Mouse (Mus musculus) neural tube, embryonic 11.5 days (tissue): ENCODE results near the gene Pnpla7. TPM values are rescaled to one million over a fixed set of nuclear protein-coding genes. Genes with fewer than 3 reads are reported as not detected.

Experiments used
- ATAC-seq: fragments of 200-750 bp; cut with Nextera tagmentation; 2 replicates; pipeline ENCODE4 v1.8.0; 2017; ENCODE audit warnings: moderate number of reproducible peaks, mild to moderate bottlenecking, moderate TSS enrichment, moderate library complexity; ENCODE audit not compliant: insufficient read depth, low FRiP score, low TSS enrichment
- DNase-seq: peaks from one replicate; pipeline ENCODE4 v3.0.0-alpha.2; 2015; ENCODE audit warnings: low spot score
- H3K27ac ChIP-seq: fragments of 300-500 bp; sonication (generic); 2 replicates; pipeline ENCODE4 v1.5.1; 2014; ENCODE audit warnings: low read depth, mild to moderate bottlenecking, low read length
- H3K27me3 ChIP-seq: fragments of 300-500 bp; sonication (generic); 2 replicates; pipeline ENCODE4 v1.6.1; 2014; ENCODE audit warnings: mild to moderate bottlenecking, low read length, mixed read lengths; ENCODE audit not compliant: control insufficient read depth, insufficient read depth
- H3K36me3 ChIP-seq: fragments of 300-500 bp; sonication (generic); 2 replicates; pipeline ENCODE4 v1.6.1; 2014; ENCODE audit warnings: mild to moderate bottlenecking, low read length, moderate library complexity, mixed read lengths; ENCODE audit not compliant: control insufficient read depth, insufficient read depth
- H3K4me1 ChIP-seq: fragments of 300-500 bp; sonication (generic); 2 replicates; pipeline ENCODE4 v1.6.1; 2014; ENCODE audit warnings: low read length, mixed read lengths; ENCODE audit not compliant: control insufficient read depth, insufficient read depth
- H3K4me2 ChIP-seq: fragments of 300-500 bp; sonication (generic); 2 replicates; pipeline ENCODE4 v1.6.1; 2014; ENCODE audit warnings: low read depth, mild to moderate bottlenecking, moderate library complexity
- H3K4me3 ChIP-seq: fragments of 300-500 bp; sonication (generic); 2 replicates; pipeline ENCODE4 v1.5.1; 2014; ENCODE audit warnings: low read depth, low read length
- H3K9ac ChIP-seq: fragments of 300-500 bp; sonication (generic); 2 replicates; pipeline ENCODE4 v1.6.1; 2014; ENCODE audit warnings: mild to moderate bottlenecking, low read length
- H3K9me3 ChIP-seq: fragments of 300-500 bp; sonication (generic); 2 replicates; pipeline ENCODE4 v1.6.1; 2016; ENCODE audit warnings: low read length; ENCODE audit not compliant: control insufficient read depth
- WGBS: fragments of 180-500 bp; shearing (Covaris S2); extraction: QIAGEN DNeasy Blood & Tissue Kit; methylation state at CpG from one replicate; pipeline ENCODE4 v1.1.7; 2014; 5-methylcytosine and 5-hydroxymethylcytosine counted together
- polyA plus RNA-seq: library from polyadenylated mRNA; unstranded; fragments of >200 nt; fragmentation: Nextera tagmentation; extraction: Ambion mirVana; gene quantifications from 2 replicates; pipeline ENCODE4 v1.2.1, GENCODE M21; 2014

Gene Pnpla7
- polyA plus RNA-seq, 1 experiment from 2014 or later: 4.3 TPM

DNA sequence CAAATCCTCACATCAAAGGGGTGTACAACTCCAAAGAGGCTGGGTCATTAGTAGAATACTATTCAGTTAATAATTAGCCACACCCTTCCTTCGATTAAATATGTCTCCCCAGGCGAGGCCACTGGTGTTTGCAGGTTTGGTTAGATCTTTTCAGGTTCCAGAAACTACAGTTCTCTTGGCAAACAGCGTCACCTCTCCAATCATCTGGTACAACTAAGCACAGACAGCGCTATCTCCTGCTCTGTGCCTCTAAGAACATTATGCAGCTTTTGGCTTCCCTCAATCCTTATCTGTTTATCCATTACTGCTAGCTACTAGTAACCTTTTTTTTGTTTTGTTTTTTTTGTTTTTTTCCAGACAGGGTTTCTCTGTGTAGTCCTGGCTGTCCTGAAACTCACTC lies 93.7 kb downstream of the Pnpla7 start:
- H3K4me1 ChIP-seq: no peaks in the 10 kb centered on the region
- no peaks in the 10 kb centered on the region for H3K9me3 ChIP-seq
- no peaks in the 10 kb centered on the region for H3K27me3 ChIP-seq
- no peaks in the 10 kb centered on the region for H3K36me3 ChIP-seq
- ATAC-seq (no peak), DNase-seq (no peak)
- H3K4me3 ChIP-seq: no peak overlapping the region
- no peak overlapping the region for H3K27ac ChIP-seq
- no peak overlapping the region for H3K4me2 ChIP-seq
- no peak overlapping the region for H3K9ac ChIP-seq
- WGBS: 82% methylated on average over 4 of the region's 4 CpGs

DNA sequence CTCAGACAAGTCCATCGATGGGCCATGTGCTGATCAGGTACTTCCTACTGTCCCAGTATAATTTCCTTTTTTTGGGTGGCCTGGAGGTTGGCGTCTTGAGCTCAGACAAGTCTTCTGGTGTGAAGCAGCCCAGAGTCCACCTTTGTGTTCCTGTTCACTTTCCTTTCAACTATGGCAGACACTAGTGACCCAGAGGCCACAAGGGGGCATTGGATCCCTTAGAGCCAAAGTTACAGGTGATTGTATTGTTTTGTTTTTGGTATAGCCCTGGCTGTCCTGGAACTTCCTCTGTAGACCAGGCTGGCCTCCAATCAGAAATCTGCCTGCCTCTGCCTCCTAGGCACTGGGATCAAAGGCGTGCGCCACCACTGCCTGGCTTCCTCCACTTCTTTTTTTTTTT lies 96.6 kb downstream of the Pnpla7 start:
- H3K4me1 ChIP-seq: no peaks in the 10 kb centered on the region
- 94% methylated on average over 4 of the region's 4 CpGs for WGBS
- DNase-seq (no peak), ATAC-seq (no peak)
- no peak overlapping the region for H3K4me3 ChIP-seq
- no peaks in the 10 kb centered on the region for H3K36me3 ChIP-seq
- H3K4me2 ChIP-seq: no peak overlapping the region
- no peaks in the 10 kb centered on the region for H3K9me3 ChIP-seq
- H3K9ac ChIP-seq: no peak overlapping the region
- no peak overlapping the region for H3K27ac ChIP-seq
- H3K27me3 ChIP-seq: no peaks in the 10 kb centered on the region

DNA sequence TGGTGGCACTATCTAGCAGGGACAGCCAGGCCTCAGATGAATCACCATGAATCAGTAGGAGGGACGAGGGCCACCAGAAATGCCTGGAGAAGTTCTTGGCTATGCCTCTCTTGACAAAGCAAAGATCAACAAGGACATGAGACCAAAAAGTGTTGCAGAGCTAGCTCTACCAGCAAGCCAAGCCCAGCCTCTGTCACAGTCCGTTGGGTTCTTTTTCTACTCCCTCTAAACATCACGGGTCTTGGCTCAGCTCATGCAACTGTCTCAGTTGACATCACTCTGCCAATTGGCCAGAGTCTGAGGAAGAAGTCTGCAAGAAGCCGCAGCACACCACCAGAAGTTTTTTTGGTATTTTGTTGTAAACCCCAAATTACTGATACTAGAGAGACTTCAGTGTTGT lies 99.7 kb downstream of the Pnpla7 start:
- 78% methylated on average over 4 of the region's 4 CpGs for WGBS

DNA sequence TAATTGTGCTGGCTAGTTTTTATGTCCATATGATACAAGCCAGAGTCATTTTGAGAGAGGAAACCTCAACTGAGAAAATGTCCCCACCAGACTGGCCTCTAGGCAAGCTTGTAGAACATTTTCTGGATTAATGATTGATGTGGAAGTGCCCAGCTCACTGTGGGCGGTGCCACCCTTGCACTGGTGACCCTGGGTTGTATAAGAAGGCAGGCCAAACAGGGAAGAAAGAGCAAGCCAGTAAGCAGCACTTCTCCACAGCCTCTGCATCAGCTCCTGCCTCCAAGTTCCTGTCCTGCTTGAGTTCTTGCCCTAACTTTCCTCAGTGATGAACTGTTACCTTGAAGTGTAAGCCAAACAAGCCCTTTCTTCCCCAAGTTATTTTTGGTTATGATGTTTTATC lies 103.1 kb downstream of the Pnpla7 start:
- ATAC-seq: no peak
- WGBS: 78% methylated on average over 1 of the region's 1 CpGs

More for the DNA sequence above, 99.7 kb downstream of the Pnpla7 start:
- Histone ChIP-seq H3K27ac (no peak overlapping the region), H3K4me3 (no peak overlapping the region), H3K9me3 (no peaks in the 10 kb centered on the region), H3K36me3 (no peaks in the 10 kb centered on the region), H3K4me1 (no peaks in the 10 kb centered on the region), H3K4me2 (no peak overlapping the region), H3K9ac (no peak overlapping the region), H3K27me3 (no peaks in the 10 kb centered on the region)
- no peak for DNase-seq
- ATAC-seq: no peak

DNA sequence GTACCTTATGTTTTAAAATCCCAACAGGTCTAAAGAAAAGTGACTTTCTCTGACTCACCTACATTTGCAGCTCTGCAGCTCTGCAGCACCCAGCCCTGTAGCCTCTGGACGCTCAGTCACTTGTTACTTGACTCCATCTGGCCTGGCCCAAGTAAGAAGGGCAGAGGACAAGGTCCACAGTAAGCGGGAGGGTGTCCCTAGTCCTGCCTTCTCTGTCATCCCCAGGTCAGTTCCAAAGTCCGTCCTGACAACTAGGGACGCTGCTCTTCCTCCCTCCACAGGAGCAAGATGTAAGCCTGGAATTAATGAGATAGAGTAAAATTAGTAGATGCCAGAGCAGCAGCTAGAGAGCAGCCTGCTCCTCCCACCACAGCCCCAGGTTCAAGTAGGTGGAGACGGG lies 104.2 kb downstream of the Pnpla7 start, which contains the start of gene Entpd8:
TSS of gene Entpd8 (plus strand) at position 229 of the 400 bp plus-strand sequence.
- H3K9me3 ChIP-seq: no peaks in the 10 kb centered on the region
- no peak within 1 kb of the TSS for H3K9ac ChIP-seq
- ATAC-seq (no peak), DNase-seq (no peak)
- H3K27ac ChIP-seq: no peak within 1 kb of the TSS
- WGBS: 77% methylated on average over 5 of the region's 5 CpGs
- H3K36me3 ChIP-seq: no peaks in the 10 kb centered on the region
- no peaks in the 10 kb centered on the region for H3K4me1 ChIP-seq
- H3K27me3 ChIP-seq: no peaks in the 10 kb centered on the region
- no peak within 1 kb of the TSS for H3K4me2 ChIP-seq
- no peak within 1 kb of the TSS for H3K4me3 ChIP-seq

More for the DNA sequence above, 103.1 kb downstream of the Pnpla7 start:
- no peak overlapping the region for H3K27ac ChIP-seq
- H3K9me3 ChIP-seq: no peaks in the 10 kb centered on the region
- H3K27me3 ChIP-seq: no peaks in the 10 kb centered on the region
- no peak overlapping the region for H3K4me3 ChIP-seq
- no peaks in the 10 kb centered on the region for H3K36me3 ChIP-seq
- DNase-seq: no peak
- no peaks in the 10 kb centered on the region for H3K4me1 ChIP-seq
- H3K9ac ChIP-seq: no peak overlapping the region
- H3K4me2 ChIP-seq: no peak overlapping the region

DNA sequence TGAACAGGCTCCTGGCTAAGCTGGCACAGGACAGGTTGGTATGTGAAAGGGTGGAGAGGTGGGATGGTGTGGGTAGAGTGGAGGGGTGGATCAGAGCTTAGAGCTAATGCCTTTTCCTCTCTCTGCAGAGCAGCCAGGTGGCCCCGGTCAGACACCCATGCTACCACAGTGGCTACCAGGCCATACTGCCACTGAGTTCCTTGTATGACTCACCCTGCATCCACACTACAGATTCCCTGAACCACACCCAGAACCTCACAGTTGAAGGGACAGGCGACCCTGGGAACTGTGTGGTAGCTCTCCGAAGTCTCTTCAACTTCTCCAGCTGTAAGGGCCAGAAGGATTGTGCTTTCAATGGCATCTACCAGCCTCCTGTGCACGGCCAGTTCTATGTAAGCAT lies 107.9 kb downstream of the Pnpla7 start:
- no peak overlapping the region for H3K4me3 ChIP-seq
- 88% methylated on average over 4 of the region's 4 CpGs for WGBS
- H3K4me2 ChIP-seq: no peak overlapping the region
- no peaks in the 10 kb centered on the region for H3K27me3 ChIP-seq
- no peak overlapping the region for H3K9ac ChIP-seq
- ATAC-seq (no peak), DNase-seq (no peak)
- H3K36me3 ChIP-seq: no peaks in the 10 kb centered on the region
- no peak overlapping the region for H3K27ac ChIP-seq
- H3K4me1 ChIP-seq: no peaks in the 10 kb centered on the region
- H3K9me3 ChIP-seq: no peaks in the 10 kb centered on the region

DNA sequence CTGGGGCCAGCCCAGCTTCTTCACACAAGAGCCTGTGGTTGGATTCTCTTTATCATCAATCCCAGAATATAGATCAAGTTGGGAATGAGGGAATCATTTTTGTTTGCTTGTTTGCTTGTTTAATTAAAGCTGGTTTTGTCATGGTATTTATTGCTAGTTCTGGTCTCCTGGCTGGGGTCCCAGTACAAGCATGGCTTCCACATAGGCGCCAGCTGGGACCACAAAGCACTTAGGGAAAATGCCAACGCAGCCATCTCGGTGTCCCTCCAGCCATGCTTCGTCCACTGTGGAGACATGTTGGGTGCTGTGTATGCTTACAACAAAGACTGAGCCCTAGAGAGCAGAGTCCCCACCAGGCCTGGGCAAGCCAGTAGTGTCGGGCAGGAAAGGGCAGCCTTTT lies 109.7 kb downstream of the Pnpla7 start:
- 91% methylated on average over 5 of the region's 5 CpGs for WGBS
- no peaks in the 10 kb centered on the region for H3K4me1 ChIP-seq
- H3K27ac ChIP-seq: no peak overlapping the region
- no peaks in the 10 kb centered on the region for H3K9me3 ChIP-seq
- no peak overlapping the region for H3K4me2 ChIP-seq
- no peak for DNase-seq
- H3K4me3 ChIP-seq: no peak overlapping the region
- no peaks in the 10 kb centered on the region for H3K36me3 ChIP-seq
- no peaks in the 10 kb centered on the region for H3K27me3 ChIP-seq
- H3K9ac ChIP-seq: no peak overlapping the region
- no peak for ATAC-seq

DNA sequence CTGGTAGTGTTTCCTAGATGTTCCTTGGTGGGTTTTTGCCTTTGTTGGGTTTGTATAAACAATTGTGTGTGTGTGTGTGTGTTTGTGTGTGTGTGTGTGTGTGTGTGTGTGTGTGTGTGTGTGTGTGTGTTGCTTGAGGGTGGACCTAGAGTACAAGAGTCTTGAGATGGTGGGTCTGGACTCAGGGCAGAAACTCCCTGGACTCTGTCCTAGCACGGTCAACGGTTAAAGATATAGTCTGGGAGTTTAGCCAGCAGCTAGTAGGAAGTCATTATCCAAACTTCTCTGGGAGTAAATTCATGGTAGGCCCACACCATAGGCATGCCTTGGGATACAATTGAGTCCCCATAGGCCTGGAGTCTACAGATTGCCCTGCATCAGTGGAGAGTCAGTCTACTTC lies 112.0 kb downstream of the Pnpla7 start:
- 87% methylated on average over 2 of the region's 2 CpGs for WGBS
- H3K27me3 ChIP-seq: no peaks in the 10 kb centered on the region
- H3K4me2 ChIP-seq: no peak overlapping the region
- H3K4me3 ChIP-seq: no peak overlapping the region
- no peaks in the 10 kb centered on the region for H3K9me3 ChIP-seq
- ATAC-seq (no peak), DNase-seq (no peak)
- no peaks in the 10 kb centered on the region for H3K4me1 ChIP-seq
- no peak overlapping the region for H3K27ac ChIP-seq
- H3K36me3 ChIP-seq: no peaks in the 10 kb centered on the region
- no peak overlapping the region for H3K9ac ChIP-seq

DNA sequence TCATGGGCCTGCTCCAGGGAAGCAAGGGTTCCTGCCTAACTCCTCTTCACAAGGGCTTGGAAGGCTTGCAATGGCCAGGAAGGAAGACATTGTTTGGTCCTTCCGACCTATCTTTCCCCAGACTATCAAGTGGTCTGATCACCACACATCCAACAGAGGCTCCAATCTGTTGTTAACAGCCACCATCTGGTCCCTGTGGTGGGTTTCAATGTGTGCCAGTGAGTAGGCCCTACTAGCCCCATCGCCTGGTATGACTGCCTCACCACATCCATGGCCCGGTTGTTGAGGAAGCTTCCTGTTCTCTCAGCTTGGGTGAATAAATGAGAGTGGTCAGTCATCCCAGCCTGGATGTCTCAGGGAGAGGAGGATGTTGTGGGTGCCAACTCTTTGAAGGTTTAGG lies 112.8 kb downstream of the Pnpla7 start:
- Histone ChIP-seq H3K27ac (no peak overlapping the region), H3K9me3 (no peaks in the 10 kb centered on the region), H3K4me1 (no peaks in the 10 kb centered on the region), H3K4me3 (no peak overlapping the region), H3K27me3 (no peaks in the 10 kb centered on the region), H3K4me2 (no peak overlapping the region), H3K36me3 (no peaks in the 10 kb centered on the region), H3K9ac (no peak overlapping the region)
- 84% methylated on average over 3 of the region's 3 CpGs for WGBS
- ATAC-seq: no peak
- DNase-seq: no peak
